Mouse (Mus musculus) kidney, adult 2 months (tissue): ENCODE measurements around the gene Gm20671.

Source experiments
- CTCF ChIP-seq: fragments of 200-500 bp; conservative IDR thresholded peaks from 2 replicates; pipeline ENCODE4 v1.5.1; 2011; ENCODE audit warnings: low read depth, mild to moderate bottlenecking, control low read depth, low read length, moderate library complexity, mixed read lengths; ENCODE audit not compliant: insufficient read depth, insufficient read length
- POLR2A ChIP-seq: fragments of 200-500 bp; IDR thresholded peaks from one replicate; pipeline ENCODE4 v1.6.1; 2011; ENCODE audit warnings: low read depth, low read length, control low read depth

- TF ChIP-seq CTCF (no peak), POLR2A (no peak)
Measured at GRCm38 (mm10) chr5:32761566-32762140, 65.3 kb downstream of the Gm20671 start.
